Mouse (Mus musculus): ENCODE data around the gene Glb1l3.
"Not testable (repeated sequence)": the region's sequence is repeated elsewhere in the genome, so short reads cannot be mapped to it uniquely, and the experiment has no call there.

The Glb1l3 gene

GRCm38 (mm10) chr9:26860751-26861150, at the start of gene Glb1l3:
Glb1l3 (minus strand) TSS chr9:26860890.
- no peak for DNase-seq (ENCODE audit: low spot score)

DNA sequence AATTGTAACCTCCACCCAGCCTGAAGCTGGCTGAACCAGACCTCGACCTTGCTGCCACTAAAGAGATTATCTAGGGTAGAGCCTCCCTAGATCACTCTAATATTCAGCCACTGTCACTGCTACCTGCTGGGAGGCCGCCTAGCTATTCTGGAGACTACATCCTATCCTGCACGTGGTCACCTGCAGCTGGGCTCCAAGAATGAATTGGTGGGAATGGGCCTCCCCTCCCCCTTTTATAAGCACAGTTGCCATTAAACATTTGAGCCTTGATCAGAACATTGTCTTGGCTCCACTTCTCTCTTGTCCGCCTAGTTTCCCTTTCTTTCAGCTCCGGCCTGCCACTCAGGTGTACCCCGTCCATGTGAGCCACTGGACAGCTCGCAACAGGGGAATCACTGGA, 9.2 kb upstream of the Glb1l3 start:
- DNase-seq (ENCODE audit: low spot score): not testable (repeated sequence)

- no peak for DNase-seq (ENCODE audit: low spot score)
Measured at GRCm38 (mm10) chr9:26831089-26831488, 29.6 kb downstream of the Glb1l3 start.

DNA sequence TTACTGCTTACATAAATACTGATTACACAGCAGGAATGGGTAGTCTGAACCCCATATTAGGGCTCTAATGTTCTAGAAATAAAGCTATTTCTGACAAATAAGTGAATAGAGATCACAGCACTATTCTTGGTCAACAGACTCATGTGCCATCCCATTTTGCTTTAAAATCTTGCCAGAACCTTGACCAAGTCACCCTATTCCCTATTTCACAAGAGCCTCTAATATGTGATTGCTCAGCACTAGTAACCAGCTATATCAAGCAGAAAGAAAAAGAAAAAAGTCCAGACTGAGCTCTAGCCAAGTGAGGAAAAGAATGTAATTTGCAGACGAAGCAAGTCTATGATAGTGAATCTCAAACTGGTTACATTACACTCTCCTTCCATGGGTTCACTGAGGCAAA, 40.7 kb downstream of the Glb1l3 start:
- no peak for DNase-seq (ENCODE audit: low spot score)

DNA sequence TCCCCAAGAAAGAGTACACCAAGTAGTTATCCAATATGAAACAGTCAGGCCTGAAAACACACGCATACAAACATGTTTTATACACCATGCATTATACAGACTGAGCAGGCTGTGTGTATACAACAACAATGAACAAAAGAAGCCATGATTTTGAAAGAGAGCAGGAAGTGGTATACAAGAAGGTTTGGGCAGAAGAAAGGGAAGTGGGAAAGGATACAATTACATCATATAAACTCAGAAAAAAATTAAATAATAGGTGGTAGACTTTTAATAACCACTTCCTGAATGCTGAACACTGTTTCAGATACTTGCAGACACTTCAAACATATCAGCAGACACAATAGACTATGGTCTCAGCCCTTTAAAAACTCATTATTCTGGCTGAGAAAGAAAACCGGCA, 52.0 kb downstream of the Glb1l3 start:
- DNase-seq (ENCODE audit: low spot score): no peak

DNA sequence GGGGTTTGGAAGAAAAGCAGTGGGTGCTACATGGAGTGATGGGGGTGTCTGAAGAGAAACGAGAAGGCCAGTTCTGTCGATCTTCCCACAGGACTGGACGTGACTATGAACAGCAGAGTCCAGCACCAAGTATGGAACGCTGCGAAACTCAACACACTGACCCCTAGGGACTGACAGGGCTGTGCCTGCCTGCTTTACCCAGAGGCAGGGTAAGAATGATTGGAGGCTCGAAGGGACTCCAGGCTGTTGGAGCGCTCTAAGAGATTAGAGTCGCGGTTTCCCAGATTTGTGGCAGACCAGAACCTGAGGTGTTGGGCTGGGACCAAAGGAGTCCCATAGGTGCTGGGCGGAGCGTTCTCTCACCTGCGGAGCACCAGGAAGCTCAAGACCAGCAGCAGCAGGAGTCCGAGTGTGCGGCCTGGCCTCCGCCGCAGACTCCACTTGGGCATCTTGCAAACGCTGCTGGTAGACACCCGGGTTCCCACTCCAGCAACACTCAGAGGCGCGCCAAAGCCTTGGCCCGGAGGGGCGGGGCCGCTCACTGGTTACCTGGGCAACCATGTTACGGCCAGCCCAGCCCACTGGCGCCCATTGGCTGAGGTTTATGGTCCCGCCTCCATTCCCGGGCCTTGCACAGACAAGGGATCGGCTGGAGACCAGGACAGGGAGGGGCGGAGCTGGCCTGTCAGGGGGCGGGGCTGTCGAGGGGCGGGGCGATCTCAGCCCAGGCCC, 54.6 kb downstream of the Glb1l3 start, which contains the start of gene Glb1l2:
TSS of gene Glb1l2 (minus strand) at position 534 of the 732 bp plus-strand sequence.
- DNase-seq (ENCODE audit: low spot score): no peak

- no peak for DNase-seq (ENCODE audit: low spot score)
Measured at GRCm38 (mm10) chr9:26804321-26804720, 56.4 kb downstream of the Glb1l3 start.

DNA sequence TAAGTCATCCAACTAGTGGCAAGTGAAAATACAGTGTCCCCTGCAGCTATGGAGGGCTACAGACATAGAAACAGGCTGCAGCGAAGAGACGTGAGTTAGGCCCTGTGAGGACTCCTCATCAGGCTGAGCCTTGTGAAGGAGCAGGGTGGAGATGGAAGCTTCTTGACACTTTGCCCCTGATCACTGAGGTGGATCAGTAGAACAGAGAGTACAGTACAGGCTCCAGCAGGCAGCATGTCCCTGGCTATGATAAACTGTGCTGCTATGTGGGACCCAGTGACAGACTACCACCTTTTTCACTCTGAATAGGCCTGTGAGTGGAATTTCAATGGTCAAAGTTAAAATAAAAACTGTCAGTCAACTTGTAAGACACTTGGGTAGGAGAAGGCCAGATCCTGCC, 60.3 kb downstream of the Glb1l3 start:
- no peak for DNase-seq (ENCODE audit: low spot score)

DNA sequence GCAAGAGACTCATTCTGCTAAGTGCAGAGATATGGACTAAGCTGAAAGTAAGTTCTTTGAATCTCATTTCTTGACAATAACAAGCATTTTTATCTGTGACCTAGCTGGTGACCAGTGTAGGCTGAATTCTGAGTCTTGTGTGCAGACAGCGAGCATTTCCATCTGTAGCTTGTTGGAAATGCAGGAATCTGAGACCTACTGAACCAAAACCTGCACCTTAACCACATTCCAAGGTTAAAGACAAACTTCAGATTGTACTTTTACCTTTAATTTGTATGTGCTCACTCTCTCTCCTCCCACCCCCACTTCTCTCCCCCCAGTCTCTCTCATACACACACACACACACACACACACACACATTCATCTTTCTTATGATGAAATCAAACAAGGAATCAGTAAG, 62.0 kb downstream of the Glb1l3 start:
- DNase-seq (ENCODE audit: low spot score): no peak

GRCm38 (mm10) chr9:26798205-26798604, 62.5 kb downstream of the Glb1l3 start:
- no peak for DNase-seq (ENCODE audit: low spot score)

GRCm38 (mm10) chr9:26792829-26793228, 67.9 kb downstream of the Glb1l3 start:
- DNase-seq (ENCODE audit: low spot score): no peak

DNA sequence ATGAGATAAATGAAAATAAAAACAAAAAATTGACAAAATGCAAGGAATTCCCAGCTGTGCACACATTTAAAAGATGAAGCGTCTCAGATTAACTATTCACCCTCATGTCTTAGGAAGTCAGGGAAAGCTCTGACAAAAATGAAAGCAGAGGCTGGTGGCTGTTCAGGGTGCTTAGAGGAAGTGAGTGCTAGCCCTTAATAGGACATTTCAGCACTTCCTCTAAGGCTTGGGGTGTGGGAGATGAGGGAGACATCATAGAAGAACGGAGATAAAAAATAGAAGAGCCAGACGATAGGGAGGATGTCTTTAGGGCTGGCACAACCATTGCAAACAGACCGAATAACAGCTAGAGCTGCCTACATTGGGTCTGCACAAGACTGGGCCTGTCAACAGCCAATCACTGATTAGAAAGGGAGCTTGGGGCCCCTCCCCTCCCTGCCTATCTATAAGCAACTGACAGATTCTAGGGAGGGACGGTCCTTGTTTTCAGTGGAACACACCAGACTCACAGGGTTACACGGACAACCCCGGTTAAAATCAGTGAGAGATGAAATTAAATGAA, 77.2 kb downstream of the Glb1l3 start:
- DNase-seq (ENCODE audit: low spot score): no peak

- no peak for DNase-seq (ENCODE audit: low spot score)
Measured at GRCm38 (mm10) chr9:26778421-26778820, 82.3 kb downstream of the Glb1l3 start.

GRCm38 (mm10) chr9:26776122-26776902, 84.4 kb downstream of the Glb1l3 start:
- DNase-seq (ENCODE audit: low spot score): peak; percentile 40

GRCm38 (mm10) chr9:26775700-26776099, 85.0 kb downstream of the Glb1l3 start:
- DNase-seq (ENCODE audit: low spot score): no peak

GRCm38 (mm10) chr9:26768181-26768580, 92.5 kb downstream of the Glb1l3 start:
- no peak for DNase-seq (ENCODE audit: low spot score)
